Mouse (Mus musculus) kidney, adult 2 months (tissue): Measurements from ENCODE around the gene Prickle2. TPM values are rescaled to one million over a fixed set of nuclear protein-coding genes. Genes with fewer than 3 reads are reported as not detected.

Experiments used
- DNase-seq: peaks from one replicate; pipeline ENCODE4 v3.0.0; 2021
- H3K27ac ChIP-seq: fragments of 200-500 bp; 2 replicates; pipeline ENCODE4 v1.5.1; 2012; ENCODE audit warnings: low read depth, low read length, control low read depth, inconsistent platforms; ENCODE audit not compliant: insufficient read depth
- H3K27me3 ChIP-seq: fragments of 200-500 bp; replicated peaks from 2 replicates; pipeline ENCODE4 v1.6.1; 2012; ENCODE audit warnings: mild to moderate bottlenecking, moderate library complexity, low read length, inconsistent platforms; ENCODE audit not compliant: control insufficient read depth, insufficient read depth
- H3K36me3 ChIP-seq: fragments of 200-500 bp; 2 replicates; pipeline ENCODE4 v1.6.1; 2012; ENCODE audit warnings: mild to moderate bottlenecking, moderate library complexity, low read length, inconsistent platforms; ENCODE audit not compliant: control insufficient read depth, insufficient read depth
- H3K4me1 ChIP-seq: fragments of 200-500 bp; 2 replicates; pipeline ENCODE4 v1.6.1; 2011; ENCODE audit warnings: low read length; ENCODE audit not compliant: control insufficient read depth, insufficient read depth
- H3K4me3 ChIP-seq: fragments of 200-500 bp; 2 replicates; pipeline ENCODE4 v1.5.1; 2011; ENCODE audit warnings: mild to moderate bottlenecking, low read depth, low read length, control low read depth; ENCODE audit not compliant: insufficient read depth
- CTCF ChIP-seq: fragments of 200-500 bp; conservative IDR thresholded peaks from 2 replicates; pipeline ENCODE4 v1.5.1; 2011; ENCODE audit warnings: low read depth, mild to moderate bottlenecking, control low read depth, low read length, moderate library complexity, mixed read lengths; ENCODE audit not compliant: insufficient read depth, insufficient read length
- POLR2A ChIP-seq: fragments of 200-500 bp; IDR thresholded peaks from one replicate; pipeline ENCODE4 v1.6.1; 2011; ENCODE audit warnings: low read depth, low read length, control low read depth
- WGBS: fragments of 180-500 bp; shearing (Covaris S2); methylation state at CpG from one replicate; pipeline ENCODE4 v1.1.7; 2018; 5-methylcytosine and 5-hydroxymethylcytosine counted together
- polyA plus RNA-seq: library from polyadenylated mRNA; depleted of rRNA; stranded (reverse); fragments of >200 nt; gene quantifications from 2 replicates; pipeline ENCODE4 v1.2.3, GENCODE M21; 2012

The Prickle2 gene
- polyA plus RNA-seq, 1 experiment, result 2.5 TPM

GRCm38 (mm10) chr6:92390321-92390720 lies 315.6 kb downstream of the Prickle2 start:
- DNase-seq, result no peak
- Histone ChIP-seq H3K27ac (no peak overlapping the region), H3K4me1 (no peaks in the 10 kb centered on the region), H3K27me3 (no peaks in the 10 kb centered on the region), H3K36me3 (no peaks in the 10 kb centered on the region), H3K4me3 (no peak overlapping the region)
- WGBS, result 90% methylated on average over 4 of the region's 4 CpGs
- TF ChIP-seq POLR2A (no peak), CTCF (no peak)

- WGBS, result 55% methylated on average over 5 of the region's 5 CpGs
- no peaks in the 10 kb centered on the region for H3K4me1 ChIP-seq
- no peaks in the 10 kb centered on the region for H3K36me3 ChIP-seq
- H3K4me3 ChIP-seq, result no peak overlapping the region
- no peak overlapping the region for H3K27ac ChIP-seq
- DNase-seq, result no peak
- TF ChIP-seq POLR2A (no peak), CTCF (no peak)
- H3K27me3 ChIP-seq, result no peaks in the 10 kb centered on the region
These were observed 317.3 kb downstream of the Prickle2 start for GRCm38 (mm10) chr6:92388681-92389080.

GRCm38 (mm10) chr6:92383196-92383782 lies 322.7 kb downstream of the Prickle2 start:
- DNase-seq, result no peak
- WGBS, result 53% methylated on average over 14 of the region's 14 CpGs
- Histone ChIP-seq H3K4me1 (no peaks in the 10 kb centered on the region), H3K36me3 (no peaks in the 10 kb centered on the region), H3K27me3 (no peaks in the 10 kb centered on the region), H3K4me3 (no peak overlapping the region), H3K27ac (no peak overlapping the region)
- TF ChIP-seq CTCF, result no peak
- TF ChIP-seq POLR2A, result no peak

GRCm38 (mm10) chr6:92381085-92381484 lies 324.9 kb downstream of the Prickle2 start:
- no peak for DNase-seq
- Histone ChIP-seq H3K27me3 (no peaks in the 10 kb centered on the region), H3K4me1 (no peaks in the 10 kb centered on the region), H3K4me3 (no peak overlapping the region), H3K27ac (no peak overlapping the region), H3K36me3 (no peaks in the 10 kb centered on the region)
- WGBS, result 79% methylated on average over 10 of the region's 10 CpGs
- TF ChIP-seq CTCF, result no peak
- TF ChIP-seq POLR2A, result no peak

- Histone ChIP-seq H3K27ac (no peak overlapping the region), H3K36me3 (no peaks in the 10 kb centered on the region), H3K4me3 (no peak overlapping the region), H3K4me1 (no peaks in the 10 kb centered on the region), H3K27me3 (no peaks in the 10 kb centered on the region)
- no peak for DNase-seq
- TF ChIP-seq CTCF (no peak), POLR2A (no peak)
- 88% methylated on average over 6 of the region's 6 CpGs for WGBS
These were observed 331.1 kb downstream of the Prickle2 start for GRCm38 (mm10) chr6:92374826-92375225.

- TF ChIP-seq POLR2A (no peak), CTCF (no peak)
- Histone ChIP-seq H3K4me1 (no peaks in the 10 kb centered on the region), H3K36me3 (no peaks in the 10 kb centered on the region), H3K27ac (no peak overlapping the region), H3K4me3 (no peak overlapping the region), H3K27me3 (no peaks in the 10 kb centered on the region)
- WGBS, result 75% methylated on average over 5 of the region's 5 CpGs
- no peak for DNase-seq
These were observed 335.1 kb downstream of the Prickle2 start for GRCm38 (mm10) chr6:92370896-92371295.

- no peaks in the 10 kb centered on the region for H3K27me3 ChIP-seq
- H3K27ac ChIP-seq, result no peak overlapping the region
- no peaks in the 10 kb centered on the region for H3K36me3 ChIP-seq
- no peaks in the 10 kb centered on the region for H3K4me1 ChIP-seq
- 80% methylated on average over 10 of the region's 10 CpGs for WGBS
- TF ChIP-seq CTCF, result no peak
- TF ChIP-seq POLR2A, result no peak
- no peak for DNase-seq
- H3K4me3 ChIP-seq, result no peak overlapping the region
These were observed 358.5 kb downstream of the Prickle2 start for GRCm38 (mm10) chr6:92347278-92348028.
